Comparison of ENCODE assay signal across 23 mouse cellular contexts in genomic region chr6:55093431-55094146, GRCm38 (mm10). TPM values are rescaled to one million over a fixed set of nuclear protein-coding genes. Genes with fewer than 3 reads are reported as not detected.
A peak's percentile ranks its signal among the peaks of the same experiment; 100 is the strongest.
DNase-seq lines count a peak whose midpoint lies in the region; ATAC-seq and TF ChIP-seq lines count a peak whose summit lies in the region.
"Had no signal": no experiment of that assay in that cellular context is flagged by ENCODE, and none has a peak within 500 bp of the region (broad histone marks: within the 10 kb centered on the region; RNA-seq: fewer than 3 reads in every experiment).

No protein-coding gene starts in this region.

- peak; percentile 22 for DNase-seq in ES-CJ7 (ENCODE audit: low read depth, low spot score)
- DNase-seq in embryo, embryonic 9.5 days (ENCODE audit: extremely low spot score): peak; percentile 22
- no peak for DNase-seq in hindbrain, postnatal 0 days (ENCODE audit: low spot score)
- no peak for DNase-seq in urinary bladder, adult 2 months (ENCODE audit: low spot score)
- DNase-seq in frontal cortex, postnatal 36 days (ENCODE audit: low spot score in 2 of 2): no peak
- DNase-seq: adrenal gland, postnatal 14 days; cerebellum, adult 18-20 months; heart, postnatal 36 days; kidney, adult 18-20 months; right cerebral cortex, postnatal 4 days; thymus, postnatal 36 days had no signal

- WGBS in intestine, embryonic 15.5 days: 48% methylated on average over 6 of the region's 6 CpGs
- 42% methylated on average over 6 of the region's 6 CpGs for WGBS in intestine, postnatal 0 days
- WGBS in hindbrain, postnatal 0 days: 66% methylated on average over 6 of the region's 6 CpGs

- no peaks in the 10 kb centered on the region for H3K9me3 ChIP-seq in intestine, embryonic 15.5 days
- H3K9me3 ChIP-seq in intestine, postnatal 0 days (ENCODE audit: control insufficient read depth): no peaks in the 10 kb centered on the region
- H3K9me3 ChIP-seq in hindbrain, postnatal 0 days (ENCODE audit: low read length): no peaks in the 10 kb centered on the region
- H3K9me3 ChIP-seq: forebrain, embryonic 13.5 days; heart, embryonic 13.5 days; midbrain, embryonic 15.5 days had no signal

- H3K36me3 ChIP-seq in intestine, embryonic 15.5 days: no peaks in the 10 kb centered on the region
- no peaks in the 10 kb centered on the region for H3K36me3 ChIP-seq in intestine, postnatal 0 days (ENCODE audit: control insufficient read depth, insufficient read depth)
- H3K36me3 ChIP-seq in hindbrain, postnatal 0 days (ENCODE audit: insufficient read depth, low read length): no peaks in the 10 kb centered on the region
- H3K36me3 ChIP-seq: heart, embryonic 13.5 days; midbrain, embryonic 15.5 days had no signal

- no peaks in the 10 kb centered on the region for H3K27me3 ChIP-seq in intestine, embryonic 15.5 days (replicated peaks)
- H3K27me3 ChIP-seq in intestine, postnatal 0 days (replicated peaks; ENCODE audit: control insufficient read depth, insufficient read depth, low read length): no peaks in the 10 kb centered on the region
- H3K27me3 ChIP-seq in hindbrain, postnatal 0 days (ENCODE audit: insufficient read depth, low read length): no peaks in the 10 kb centered on the region
- H3K27me3 ChIP-seq: forebrain, embryonic 13.5 days; midbrain, embryonic 15.5 days had no signal

- no peak overlapping the region for H3K9ac ChIP-seq in intestine, embryonic 15.5 days
- no peak overlapping the region for H3K9ac ChIP-seq in intestine, postnatal 0 days (ENCODE audit: low read depth, low read length)
- no peak overlapping the region for H3K9ac ChIP-seq in hindbrain, postnatal 0 days (replicated peaks; ENCODE audit: low read length)
- H3K9ac ChIP-seq: forebrain, embryonic 13.5 days; heart, embryonic 13.5 days; liver, embryonic 14.5 days; midbrain, embryonic 15.5 days had no signal

- H3K27ac ChIP-seq in intestine, embryonic 15.5 days: no peak overlapping the region
- no peak overlapping the region for H3K27ac ChIP-seq in intestine, postnatal 0 days (ENCODE audit: low read depth, low read length)
- no peak overlapping the region for H3K27ac ChIP-seq in hindbrain, postnatal 0 days
- H3K27ac ChIP-seq: forebrain, embryonic 13.5 days; heart, embryonic 13.5 days; liver, embryonic 14.5 days; midbrain, embryonic 15.5 days had no signal

- H3K4me2 ChIP-seq in intestine, embryonic 15.5 days (replicated peaks): no peak overlapping the region
- no peak overlapping the region for H3K4me2 ChIP-seq in intestine, postnatal 0 days (replicated peaks; ENCODE audit: low read depth)
- no peak overlapping the region for H3K4me2 ChIP-seq in hindbrain, postnatal 0 days (ENCODE audit: low read depth, low read length)
- H3K4me2 ChIP-seq: forebrain, embryonic 13.5 days; heart, embryonic 13.5 days; midbrain, embryonic 15.5 days had no signal

- H3K4me3 ChIP-seq in intestine, embryonic 15.5 days (replicated peaks): no peak overlapping the region
- no peak overlapping the region for H3K4me3 ChIP-seq in intestine, postnatal 0 days (ENCODE audit: low read depth, low read length)
- no peak overlapping the region for H3K4me3 ChIP-seq in hindbrain, postnatal 0 days (ENCODE audit: low read length)
- H3K4me3 ChIP-seq: forebrain, embryonic 13.5 days; heart, embryonic 13.5 days; midbrain, embryonic 15.5 days had no signal

- ATAC-seq in intestine, embryonic 15.5 days: 0 out of 2 replicates have a peak, but pooled peaks have one; percentile 25
- ATAC-seq in intestine, postnatal 0 days: no peak
- ATAC-seq in hindbrain, postnatal 0 days: peak; percentile 31; the same call in 1 of the 2 replicates
- ATAC-seq in granulocyte monocyte progenitor cell, adult 5-6 weeks (replicated peaks; ENCODE audit: poor library complexity, severe bottlenecking): no peak
- ATAC-seq: activated CD4-positive, CD25-positive, alpha-beta regulatory T cell, adult 4 months; forebrain, embryonic 13.5 days; lung, postnatal 0 days; midbrain, embryonic 15.5 days had no signal

- H3K4me1 ChIP-seq in intestine, embryonic 15.5 days (replicated peaks): peaks cover 5% of the 10 kb centered on the region; the same call in 1 of the 2 replicates
- H3K4me1 ChIP-seq in intestine, postnatal 0 days (replicated peaks; ENCODE audit: control insufficient read depth, insufficient read depth, low read length): no peaks in the 10 kb centered on the region
- no peaks in the 10 kb centered on the region for H3K4me1 ChIP-seq in hindbrain, postnatal 0 days (ENCODE audit: insufficient read depth, low read length)
- H3K4me1 ChIP-seq: midbrain, embryonic 15.5 days had no signal

- no peak for TF ChIP-seq CTCF in intestine, postnatal 0 days (IDR thresholded peaks at IDR 0.05; ENCODE audit: low read depth)
- TF ChIP-seq CTCF in hindbrain, postnatal 0 days (IDR thresholded peaks at IDR 0.05; ENCODE audit: low read depth): no peak

RNA-seq across cellular contexts. Expression of gene Crhr2, which starts 39.2 kb away (rescaled TPM):
- polyA plus RNA-seq in intestine, embryonic 15.5 days (2015; fragmentation: Nextera tagmentation; extraction: Ambion mirVana): 0.26 and 0.37 TPM in 2 replicates
- polyA plus RNA-seq in intestine, postnatal 0 days (2015; fragmentation: Nextera tagmentation; extraction: Ambion mirVana): 0.10 and 0.20 TPM in 2 replicates
- 1.4 and 3.0 TPM in 2 replicates for total RNA-seq in hindbrain, postnatal 0 days (2014; rRNA removed)
- 1.5 and 1.8 TPM in 2 replicates for polyA plus RNA-seq in hindbrain, postnatal 0 days (2015; fragmentation: Nextera tagmentation; extraction: Ambion mirVana)
- polyA plus RNA-seq in urinary bladder, adult 2 months (2012; rRNA removed): 0.54 and 0.59 TPM in 2 replicates
- not detected in 2 replicates for total RNA-seq in granulocyte monocyte progenitor cell, adult 5-6 weeks (2014; fragmentation: Nextera tagmentation)
- not detected in 2 replicates for total RNA-seq in granulocyte monocyte progenitor cell, adult 5-6 weeks (2017)
- total RNA-seq: adrenal gland, postnatal 14 days; CH12.LX; megakaryocyte progenitor cell, adult 5-6 weeks had no signal
- polyA plus RNA-seq: activated CD4-positive, CD25-positive, alpha-beta regulatory T cell, adult 4 months; limb, embryonic 11.5 days had no signal

RNA-seq across cellular contexts. Expression of gene Gars, which starts 55.8 kb away (rescaled TPM):
- 170 and 172 TPM in 2 replicates for polyA plus RNA-seq in intestine, embryonic 15.5 days (2015; fragmentation: Nextera tagmentation; extraction: Ambion mirVana)
- 66.8 and 67.7 TPM in 2 replicates for polyA plus RNA-seq in intestine, postnatal 0 days (2015; fragmentation: Nextera tagmentation; extraction: Ambion mirVana)
- total RNA-seq in hindbrain, postnatal 0 days (2014; rRNA removed): 111 and 114 TPM in 2 replicates
- polyA plus RNA-seq in hindbrain, postnatal 0 days (2015; fragmentation: Nextera tagmentation; extraction: Ambion mirVana): 186 and 192 TPM in 2 replicates
- polyA plus RNA-seq in urinary bladder, adult 2 months (2012; rRNA removed): 55.9 and 57.9 TPM in 2 replicates
- total RNA-seq in granulocyte monocyte progenitor cell, adult 5-6 weeks (2014; fragmentation: Nextera tagmentation): 72.5 and 76.4 TPM in 2 replicates
- total RNA-seq in granulocyte monocyte progenitor cell, adult 5-6 weeks (2017): 114 and 122 TPM in 2 replicates

Comparison
In these comparisons a context has a peak if more than half of its experiments do, and no peak if none do; other contexts are left out.
1. ATAC-seq: peak in intestine, embryonic 15.5 days (single experiment) and hindbrain, postnatal 0 days (single experiment); none in intestine, postnatal 0 days (single experiment) and granulocyte monocyte progenitor cell, adult 5-6 weeks (single experiment).
2. DNase-seq: peak in ES-CJ7 (single experiment) and embryo, embryonic 9.5 days (single experiment); none in hindbrain, postnatal 0 days (single experiment), urinary bladder, adult 2 months (single experiment) and frontal cortex, postnatal 36 days (0 of 2).